Mouse (Mus musculus) embryonic facial prominence, embryonic 14.5 days (tissue): ENCODE data around the gene Lgr5. TPM values are rescaled to one million over a fixed set of nuclear protein-coding genes. Genes with fewer than 3 reads are reported as not detected.

Experiments used
- ATAC-seq: fragments of 200-750 bp; cut with Nextera tagmentation; 2 replicates; pipeline ENCODE4 v1.8.0; 2017; ENCODE audit warnings: low read depth, moderate number of reproducible peaks, moderate TSS enrichment
- DNase-seq: peaks from one replicate; pipeline ENCODE4 v3.0.0-alpha.2; 2015; ENCODE audit warnings: low spot score
- H3K27ac ChIP-seq: fragments of 300-500 bp; sonication (generic); replicated peaks from 2 replicates; pipeline ENCODE4 v1.5.1; 2014; ENCODE audit warnings: low read depth, mild to moderate bottlenecking, low read length, moderate library complexity
- H3K27me3 ChIP-seq: fragments of 300-500 bp; sonication (generic); replicated peaks from 2 replicates; pipeline ENCODE4 v1.6.1; 2014; ENCODE audit warnings: low read length; ENCODE audit not compliant: control insufficient read depth, insufficient read depth
- H3K36me3 ChIP-seq: fragments of 300-500 bp; sonication (generic); 2 replicates; pipeline ENCODE4 v1.6.1; 2014; ENCODE audit warnings: low read length, mixed read lengths; ENCODE audit not compliant: control insufficient read depth, insufficient read depth
- H3K4me1 ChIP-seq: fragments of 300-500 bp; sonication (generic); 2 replicates; pipeline ENCODE4 v1.6.1; 2014; ENCODE audit warnings: antibody characterized with exemption, low read length; ENCODE audit not compliant: control insufficient read depth, insufficient read depth
- H3K4me2 ChIP-seq: fragments of 300-500 bp; sonication (generic); 2 replicates; pipeline ENCODE4 v1.6.1; 2014; ENCODE audit warnings: low read depth, mild to moderate bottlenecking, low read length, moderate library complexity, mixed read lengths
- H3K4me3 ChIP-seq: fragments of 300-500 bp; sonication (generic); 2 replicates; pipeline ENCODE4 v1.5.1; 2014; ENCODE audit warnings: low read depth, mild to moderate bottlenecking, low read length
- H3K9ac ChIP-seq: fragments of 300-500 bp; sonication (generic); 2 replicates; pipeline ENCODE4 v1.6.1; 2014; ENCODE audit warnings: low read depth, mild to moderate bottlenecking, low read length, moderate library complexity, mixed read lengths
- H3K9me3 ChIP-seq: fragments of 300-500 bp; sonication (generic); 2 replicates; pipeline ENCODE4 v1.6.1; 2016; ENCODE audit warnings: low read length; ENCODE audit not compliant: control insufficient read depth
- WGBS: fragments of 180-500 bp; shearing (Covaris S2); extraction: QIAGEN DNeasy Blood & Tissue Kit; methylation state at CpG from one replicate; pipeline ENCODE4 v1.1.7; 2014; 5-methylcytosine and 5-hydroxymethylcytosine counted together
- polyA plus RNA-seq: library from polyadenylated mRNA; unstranded; fragments of >200 nt; fragmentation: Nextera tagmentation; extraction: Ambion mirVana; gene quantifications from 2 replicates; pipeline ENCODE4 v1.2.1, GENCODE M21; 2014

Gene Lgr5
- polyA plus RNA-seq, 1 experiment from 2014 or later: 10.4 TPM

DNA sequence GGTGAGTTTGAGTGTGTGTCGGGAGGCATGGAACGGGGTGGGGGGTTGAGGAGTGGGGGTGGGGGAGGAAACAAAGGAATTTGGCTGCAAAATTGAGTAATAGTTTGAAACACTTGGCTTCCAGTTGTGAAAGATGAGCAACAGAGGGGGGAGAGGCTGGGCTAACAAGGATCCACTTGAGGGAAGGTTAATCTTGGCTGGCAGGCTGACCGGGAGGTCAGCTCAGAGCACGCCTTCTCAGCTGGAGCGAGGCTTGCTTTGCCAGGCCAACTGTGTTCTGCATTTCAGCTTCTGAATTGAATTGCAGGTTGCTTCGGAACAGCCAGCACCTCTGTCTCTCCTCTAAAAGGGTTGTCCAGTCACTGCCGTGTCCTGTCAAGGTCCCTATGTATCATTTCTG is 8.1 kb downstream of the Lgr5 start:
- Histone ChIP-seq H3K27me3 (peaks cover 12% of the 10 kb centered on the region; the same call in 1 of the 2 replicates), H3K9ac (no peak overlapping the region), H3K36me3 (no peaks in the 10 kb centered on the region), H3K4me3 (no peak overlapping the region), H3K4me2 (0 out of 2 replicates have a peak overlapping the region, but pooled peaks have one; percentile 4), H3K27ac (no peak overlapping the region), H3K9me3 (no peaks in the 10 kb centered on the region), H3K4me1 (0 out of 2 replicates have a peak, but pooled peaks cover 5% of the 10 kb centered on the region)
- peak; percentile 63; the same call in 1 of the 2 replicates for ATAC-seq
- DNase-seq: peak; percentile 69
- WGBS: 19% methylated on average over 7 of the region's 7 CpGs

GRCm38 (mm10) chr10:115579076-115579475 is 8.5 kb downstream of the Lgr5 start:
- ATAC-seq (no peak), DNase-seq (no peak)
- H3K9ac ChIP-seq: no peak overlapping the region
- H3K4me3 ChIP-seq: no peak overlapping the region
- no peak overlapping the region for H3K4me2 ChIP-seq
- peaks cover 8% of the 10 kb centered on the region; the same call in 1 of the 2 replicates for H3K27me3 ChIP-seq
- 0 out of 2 replicates have a peak, but pooled peaks cover 5% of the 10 kb centered on the region for H3K4me1 ChIP-seq
- 55% methylated on average over 7 of the region's 7 CpGs for WGBS
- no peaks in the 10 kb centered on the region for H3K36me3 ChIP-seq
- H3K27ac ChIP-seq: no peak overlapping the region
- no peaks in the 10 kb centered on the region for H3K9me3 ChIP-seq

DNA sequence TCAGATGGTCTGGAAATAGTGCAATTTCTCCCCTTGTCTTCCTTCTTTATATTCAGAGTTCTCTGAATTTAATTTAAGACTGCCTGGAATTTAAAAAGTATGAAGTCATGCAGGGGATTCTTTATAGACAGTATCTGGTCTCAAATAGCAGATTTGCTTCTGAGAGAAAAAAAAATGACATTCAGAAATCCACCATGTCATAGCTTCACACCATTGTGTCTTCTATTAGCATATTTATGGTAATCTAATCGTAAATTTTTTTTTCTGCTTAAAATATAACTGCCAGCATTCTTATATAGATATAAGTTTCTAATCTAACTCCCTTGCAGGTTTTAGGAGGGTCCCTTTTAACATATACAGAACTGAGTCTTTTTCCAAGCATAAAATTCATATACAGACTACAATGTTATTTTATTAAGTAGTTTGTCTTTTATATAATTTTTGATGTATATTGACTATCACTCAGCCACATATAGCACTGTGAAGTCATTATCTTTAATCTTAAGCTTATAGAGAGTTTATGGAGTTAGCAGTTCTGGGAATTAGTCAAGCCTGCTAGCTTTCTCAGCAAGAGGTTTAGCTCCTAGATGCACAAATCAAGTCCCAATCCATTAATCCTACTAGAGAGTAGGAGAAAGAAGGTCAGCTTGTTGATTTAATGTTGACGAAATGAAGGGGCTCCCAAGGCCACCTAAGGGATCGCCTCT is 15.7 kb downstream of the Lgr5 start:
- H3K27ac ChIP-seq: no peak overlapping the region
- no peaks in the 10 kb centered on the region for H3K27me3 ChIP-seq
- no peaks in the 10 kb centered on the region for H3K36me3 ChIP-seq
- DNase-seq (no peak), ATAC-seq (no peak)
- no peak overlapping the region for H3K9ac ChIP-seq
- no peak overlapping the region for H3K4me2 ChIP-seq
- no peaks in the 10 kb centered on the region for H3K4me1 ChIP-seq
- H3K4me3 ChIP-seq: no peak overlapping the region
- WGBS: 57% methylated on average over 3 of the region's 3 CpGs
- H3K9me3 ChIP-seq: 0 out of 2 replicates have a peak, but pooled peaks cover 3% of the 10 kb centered on the region

DNA sequence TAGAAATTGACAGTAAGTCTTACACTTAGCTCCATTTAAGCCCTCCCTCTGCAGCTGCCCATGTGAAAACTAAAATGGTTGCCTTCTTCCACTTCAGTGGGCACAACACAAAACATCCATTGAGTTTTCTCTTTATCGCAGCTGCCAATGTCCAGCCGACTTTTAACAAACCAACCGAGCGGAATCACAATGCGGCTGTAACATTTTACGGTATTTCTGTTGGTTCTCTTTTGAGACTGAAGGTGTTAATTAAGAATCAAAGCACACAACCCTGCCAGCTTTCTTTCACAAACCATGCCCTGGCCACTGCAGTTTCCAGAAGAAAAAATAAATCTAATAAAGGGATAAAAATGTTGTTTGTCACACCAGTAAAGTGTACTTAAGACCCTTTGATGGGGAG is 16.3 kb downstream of the Lgr5 start:
- WGBS: 56% methylated on average over 6 of the region's 6 CpGs
- no peak overlapping the region for H3K9ac ChIP-seq
- peak; percentile 38 for DNase-seq

DNA sequence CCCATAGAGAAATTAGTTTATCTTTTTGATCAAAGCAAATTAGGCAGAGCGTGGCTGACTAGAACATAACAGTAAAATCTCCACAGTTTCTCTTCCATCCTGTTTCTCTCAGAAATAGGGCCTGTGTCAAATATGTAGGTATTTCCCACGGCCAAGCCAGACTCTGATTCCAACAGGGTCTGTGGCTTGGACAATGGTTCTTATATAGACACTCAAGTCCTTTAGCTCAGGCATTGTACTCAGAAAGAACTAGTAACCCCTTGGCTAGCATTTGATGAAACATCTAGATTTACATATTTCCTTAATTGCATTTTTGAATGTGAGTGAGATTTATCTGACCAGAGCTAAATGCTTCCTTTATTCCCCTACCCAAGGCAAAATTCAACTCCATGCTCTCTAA is 17.0 kb downstream of the Lgr5 start:
- Histone ChIP-seq H3K27ac (no peak overlapping the region), H3K9ac (no peak overlapping the region), H3K36me3 (no peaks in the 10 kb centered on the region), H3K4me2 (no peak overlapping the region), H3K4me3 (no peak overlapping the region), H3K4me1 (no peaks in the 10 kb centered on the region), H3K27me3 (no peaks in the 10 kb centered on the region), H3K9me3 (0 out of 2 replicates have a peak, but pooled peaks cover 3% of the 10 kb centered on the region)
- ATAC-seq: no peak
- no peak for DNase-seq
- 63% methylated on average over 2 of the region's 2 CpGs for WGBS

More for the DNA sequence above, 16.3 kb downstream of the Lgr5 start:
- ATAC-seq: no peak
- no peaks in the 10 kb centered on the region for H3K4me1 ChIP-seq
- H3K36me3 ChIP-seq: no peaks in the 10 kb centered on the region
- 0 out of 2 replicates have a peak, but pooled peaks cover 3% of the 10 kb centered on the region for H3K9me3 ChIP-seq
- H3K4me3 ChIP-seq: no peak overlapping the region
- H3K4me2 ChIP-seq: no peak overlapping the region
- no peaks in the 10 kb centered on the region for H3K27me3 ChIP-seq
- no peak overlapping the region for H3K27ac ChIP-seq

DNA sequence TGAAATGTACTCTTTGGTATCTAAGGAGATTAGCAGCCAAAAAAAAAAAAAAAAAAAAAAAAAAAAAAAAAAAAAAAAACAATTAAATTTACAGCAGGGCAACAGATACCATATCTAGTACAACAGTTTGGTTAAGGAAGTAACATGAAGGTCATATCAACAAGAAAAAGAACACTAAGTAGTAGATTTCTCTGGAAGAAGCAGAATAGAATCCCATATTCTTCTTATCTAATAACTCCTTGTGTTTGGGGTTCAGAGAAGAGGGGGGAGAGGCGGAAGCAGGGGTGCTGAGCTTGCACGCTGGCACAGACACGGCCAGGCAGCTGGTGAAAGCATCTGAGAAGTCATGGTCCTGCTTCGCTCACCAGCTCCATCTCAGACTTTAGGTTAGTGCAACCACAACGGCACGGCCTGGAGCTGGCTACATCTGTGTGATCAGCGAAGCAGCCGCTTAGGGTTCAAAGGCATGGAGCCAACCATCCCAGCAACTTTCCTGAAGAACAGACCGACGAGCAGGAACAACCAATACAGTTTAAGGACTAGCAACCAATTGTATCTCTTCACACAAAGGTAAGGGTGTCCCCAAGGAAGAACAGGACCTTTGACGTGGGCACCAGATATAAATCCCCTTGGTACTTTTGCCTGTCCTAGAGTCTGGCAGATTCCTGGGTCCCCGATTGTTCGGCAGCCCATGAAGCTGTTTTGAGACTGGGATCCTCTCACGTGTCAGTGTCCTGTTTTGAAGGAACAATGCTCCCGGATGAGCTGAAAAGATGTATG is 17.7 kb downstream of the Lgr5 start, which contains the start of gene A930009A15Rik:
Gene A930009A15Rik, plus strand, starts transcription at position 275 of the 780 bp plus-strand sequence.
- Histone ChIP-seq H3K4me3 (no peak within 1 kb of the TSS), H3K9ac (no peak within 1 kb of the TSS), H3K27ac (no peak within 1 kb of the TSS), H3K4me2 (no peak within 1 kb of the TSS), H3K4me1 (no peaks in the 10 kb centered on the region), H3K9me3 (0 out of 2 replicates have a peak, but pooled peaks cover 3% of the 10 kb centered on the region), H3K36me3 (no peaks in the 10 kb centered on the region), H3K27me3 (no peaks in the 10 kb centered on the region)
- DNase-seq (no peak), ATAC-seq (no peak)
- WGBS: 73% methylated on average over 15 of the region's 15 CpGs

GRCm38 (mm10) chr10:115563961-115564360 is 23.6 kb downstream of the Lgr5 start:
- H3K9me3 ChIP-seq: 0 out of 2 replicates have a peak, but pooled peaks cover 3% of the 10 kb centered on the region
- no peak overlapping the region for H3K9ac ChIP-seq
- no peaks in the 10 kb centered on the region for H3K4me1 ChIP-seq
- H3K27me3 ChIP-seq: no peaks in the 10 kb centered on the region
- H3K36me3 ChIP-seq: no peaks in the 10 kb centered on the region
- H3K4me2 ChIP-seq: no peak overlapping the region
- no peak for ATAC-seq
- no peak overlapping the region for H3K4me3 ChIP-seq
- WGBS: 73% methylated on average over 5 of the region's 5 CpGs
- H3K27ac ChIP-seq: no peak overlapping the region
- no peak for DNase-seq

DNA sequence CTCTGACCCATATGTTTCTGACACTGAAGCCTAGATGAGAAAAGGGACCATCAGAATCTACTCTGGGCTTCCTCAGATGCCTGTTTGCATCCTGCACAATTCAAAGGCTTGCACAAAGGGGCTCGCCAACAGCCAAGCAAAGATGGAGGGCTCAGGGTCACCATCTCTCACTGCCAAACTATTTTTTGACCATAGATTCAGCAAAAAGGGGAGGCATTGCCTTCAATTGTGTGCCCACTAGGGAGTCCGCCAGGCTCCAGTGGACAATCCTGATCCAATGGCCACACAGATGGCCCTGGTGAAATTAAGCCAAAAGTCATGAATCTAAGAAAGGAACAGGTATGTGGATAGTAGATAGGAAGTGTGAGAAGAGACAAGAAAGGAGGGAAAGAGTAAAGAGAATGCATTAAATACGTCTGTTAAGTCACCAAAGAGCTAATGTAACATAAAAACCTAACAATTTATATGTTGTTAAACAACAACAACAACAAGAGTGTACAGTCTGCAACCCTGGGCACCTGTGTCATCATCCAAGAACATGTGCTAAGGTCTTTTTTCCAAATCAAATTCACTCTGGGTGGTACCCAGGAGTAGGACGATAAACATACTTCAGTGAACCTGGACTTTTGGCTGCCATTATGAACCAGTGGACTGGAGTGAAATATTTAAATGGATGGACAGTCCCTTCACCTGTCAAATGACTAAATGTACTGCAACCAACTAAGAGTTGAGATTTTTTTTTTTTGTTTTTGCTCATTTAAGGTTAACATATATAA is 24.5 kb downstream of the Lgr5 start:
- no peak overlapping the region for H3K4me2 ChIP-seq
- ATAC-seq (no peak), DNase-seq (no peak)
- H3K27me3 ChIP-seq: no peaks in the 10 kb centered on the region
- no peak overlapping the region for H3K4me3 ChIP-seq
- H3K9me3 ChIP-seq: 0 out of 2 replicates have a peak, but pooled peaks cover 3% of the 10 kb centered on the region
- H3K4me1 ChIP-seq: no peaks in the 10 kb centered on the region
- H3K9ac ChIP-seq: no peak overlapping the region
- H3K27ac ChIP-seq: no peak overlapping the region
- WGBS: 88% methylated on average over 4 of the region's 4 CpGs
- H3K36me3 ChIP-seq: no peaks in the 10 kb centered on the region
